Mouse (Mus musculus): ENCODE data around the gene Phf11d.
"Not testable (repeated sequence)": the region's sequence is repeated elsewhere in the genome, so short reads cannot be mapped to it uniquely, and the experiment has no call there.

Phf11d gene

DNA sequence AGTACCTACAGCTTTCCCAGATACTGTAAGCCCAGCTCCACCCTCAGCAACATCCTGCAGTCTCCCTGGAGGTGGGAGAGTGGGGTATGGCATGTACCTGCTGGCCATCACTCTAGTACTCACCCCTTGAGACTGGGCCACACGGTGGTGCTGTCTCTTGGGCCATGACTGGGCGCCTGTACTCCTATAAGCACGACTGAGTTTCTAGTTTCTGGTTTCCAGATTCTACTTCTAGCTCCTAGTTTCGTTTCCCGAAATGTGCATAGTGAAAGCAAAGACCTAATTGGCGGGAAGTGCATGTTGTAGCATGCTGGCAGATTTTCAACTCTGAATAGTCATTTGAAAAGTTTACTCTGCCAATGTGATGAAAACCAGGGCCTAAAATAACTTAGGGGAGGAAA lies at the start of gene Phf11d:
Phf11d (minus strand) TSS at position 227 of the 401 bp plus-strand sequence.
- peak; percentile 3 to 10 for DNase-seq (ENCODE audit: low spot score in 2 of 2)

GRCm38 (mm10) chr14:59414979-59415378 lies 49.7 kb upstream of the Phf11d start:
- not testable (repeated sequence) for DNase-seq (ENCODE audit: low spot score in 2 of 2)

DNA sequence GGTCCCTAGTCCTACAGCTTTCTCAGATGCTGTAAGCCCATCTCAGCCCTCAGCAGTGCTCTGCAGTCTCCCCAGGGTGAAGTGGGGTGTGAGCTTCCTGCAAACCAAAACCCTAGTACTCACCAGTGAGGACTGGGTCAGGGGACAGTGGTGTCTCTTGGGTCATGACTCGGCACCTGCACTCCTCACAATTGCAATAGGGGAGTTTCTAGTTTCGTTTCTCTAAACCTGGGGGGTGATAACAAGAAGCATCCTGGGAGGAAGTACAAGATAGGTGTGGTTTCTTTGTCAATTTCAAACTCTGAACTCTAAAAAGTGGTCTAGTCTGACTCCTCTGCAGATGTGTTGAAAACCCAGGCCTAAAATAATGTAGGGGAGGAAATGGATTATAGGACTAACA lies 31.7 kb upstream of the Phf11d start:
- DNase-seq (ENCODE audit: low spot score in 2 of 2) = no peak

GRCm38 (mm10) chr14:59395281-59395680 lies 30.0 kb upstream of the Phf11d start, which contains the start of gene Phf11c:
Phf11c (minus strand) TSS chr14:59395381.
- DNase-seq (ENCODE audit: low spot score in 2 of 2) = no peak

DNA sequence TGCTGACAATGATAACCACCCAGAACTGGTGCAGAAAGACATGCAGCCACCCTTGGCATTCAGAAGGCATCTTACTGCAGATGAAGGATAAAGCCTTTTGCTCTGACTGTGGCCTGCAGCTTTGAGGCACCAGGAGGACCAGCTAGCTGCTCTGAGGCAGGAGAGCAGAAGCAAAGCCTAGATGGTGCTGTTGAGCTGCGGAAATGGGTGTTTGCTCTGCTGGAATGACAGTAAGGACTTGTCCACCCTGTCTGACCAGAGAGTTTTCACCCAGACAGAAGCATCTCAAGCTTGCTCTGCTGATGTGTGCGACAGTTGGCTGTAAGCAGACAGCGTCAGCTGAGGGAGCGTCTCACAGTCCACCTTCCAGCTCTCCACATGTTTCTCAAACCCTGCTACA lies 24.9 kb upstream of the Phf11d start:
- DNase-seq (ENCODE audit: low spot score in 2 of 2) = peak; percentile 53 to 59

DNA sequence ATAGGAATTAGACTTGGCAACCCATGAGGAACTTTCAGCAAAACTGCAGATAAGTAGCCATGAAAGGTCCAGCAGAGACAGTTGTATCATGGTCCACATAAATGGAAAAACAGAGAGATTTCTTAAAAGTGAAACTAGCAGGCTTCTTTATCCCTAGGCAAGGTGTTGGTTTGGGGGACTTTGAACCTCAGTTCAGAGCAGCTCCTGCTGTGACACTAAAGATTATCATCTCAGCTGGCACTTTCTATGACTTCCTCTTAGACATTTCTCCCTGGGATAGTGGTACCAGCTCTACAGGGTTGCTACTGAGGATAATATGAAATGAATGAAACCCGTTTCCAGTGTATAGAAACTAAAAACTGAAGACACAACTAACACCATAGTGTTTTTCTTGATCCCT lies 24.3 kb upstream of the Phf11d start:
- DNase-seq (ENCODE audit: low spot score in 2 of 2) = no peak

GRCm38 (mm10) chr14:59370348-59371068 lies 5.2 kb upstream of the Phf11d start:
- no peak for DNase-seq (ENCODE audit: low spot score in 2 of 2)

DNA sequence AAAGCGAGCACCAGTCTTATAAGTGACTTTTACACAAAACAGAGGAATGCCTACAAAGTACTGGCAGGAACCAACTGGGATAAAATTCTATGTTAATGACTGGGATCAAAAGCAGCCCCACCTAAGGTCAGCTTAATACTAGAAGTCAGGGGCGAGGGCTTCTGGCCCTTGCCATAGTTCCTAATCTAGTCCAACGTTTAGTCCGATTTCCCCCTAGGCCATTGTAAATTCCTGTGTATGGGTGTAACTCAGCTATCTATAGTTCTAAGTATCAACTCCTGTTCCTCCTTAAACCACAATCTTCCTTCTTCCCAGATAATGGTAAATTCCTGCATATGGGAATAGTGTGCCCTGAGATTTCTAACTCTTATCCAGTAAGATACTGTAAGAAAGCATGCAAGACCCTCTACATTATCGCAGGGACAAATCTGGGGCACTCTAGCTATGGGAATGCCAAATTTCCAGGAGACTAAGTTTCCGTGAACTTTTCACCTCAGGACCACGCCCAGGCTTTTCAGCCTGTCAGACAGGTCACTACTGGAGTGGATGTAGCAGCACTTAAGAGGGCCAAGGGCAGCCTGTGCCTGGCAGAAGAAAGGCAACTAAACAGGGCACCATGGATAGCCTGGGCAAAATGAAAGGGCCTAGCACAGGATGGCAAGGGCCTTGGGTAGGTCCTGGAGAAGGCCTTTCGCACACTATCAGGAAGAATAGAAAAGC lies 1.3 kb upstream of the Phf11d start:
- no peak for DNase-seq (ENCODE audit: low spot score in 2 of 2)

DNA sequence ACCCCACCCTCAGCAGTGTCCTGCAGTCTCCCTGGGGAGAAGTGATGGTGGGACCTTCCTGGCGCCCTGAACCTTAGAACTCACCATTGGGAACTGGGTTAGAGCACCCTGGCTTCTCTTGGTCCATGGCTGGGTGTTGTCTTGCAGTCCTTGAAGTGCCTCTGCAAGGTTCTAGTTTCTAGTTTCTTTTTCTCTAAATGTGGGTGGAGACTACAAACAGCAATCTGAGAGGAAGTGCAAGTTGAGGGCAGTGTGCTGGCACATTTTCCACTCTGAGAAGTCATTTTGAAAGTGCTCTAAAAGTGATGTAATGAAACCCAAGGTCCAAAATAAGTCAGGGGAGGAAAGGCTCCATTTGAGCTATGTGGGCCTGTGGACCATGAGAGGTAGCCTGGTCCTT lies 24.1 kb downstream of the Phf11d start, which contains the start of gene Phf11b:
Phf11b (minus strand) TSS at position 163 of the 400 bp plus-strand sequence.
- not testable (repeated sequence) for DNase-seq (ENCODE audit: low spot score in 2 of 2)

DNA sequence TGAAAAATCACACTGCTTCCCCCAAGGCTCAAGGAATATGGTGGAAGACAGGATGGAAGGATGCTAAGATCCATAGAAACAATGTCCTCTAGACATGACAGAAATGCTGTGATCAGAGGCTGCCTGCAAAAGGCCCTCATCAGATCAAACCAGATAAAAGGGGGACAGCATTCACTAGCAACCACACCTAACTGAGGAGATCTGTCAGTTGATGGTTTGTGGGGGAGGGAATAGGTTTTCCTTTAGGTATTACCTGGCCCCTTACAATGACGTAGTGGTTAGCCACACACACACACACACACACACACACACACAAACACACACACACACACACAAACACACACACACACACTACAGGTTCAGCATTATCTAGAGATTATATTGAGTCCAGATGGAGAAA lies 25.7 kb downstream of the Phf11d start:
- DNase-seq (ENCODE audit: low spot score in 2 of 2) = no peak

- DNase-seq (ENCODE audit: low spot score in 2 of 2) = not testable (repeated sequence)
Observed at GRCm38 (mm10) chr14:59336056-59336455, 29.2 kb downstream of the Phf11d start.

DNA sequence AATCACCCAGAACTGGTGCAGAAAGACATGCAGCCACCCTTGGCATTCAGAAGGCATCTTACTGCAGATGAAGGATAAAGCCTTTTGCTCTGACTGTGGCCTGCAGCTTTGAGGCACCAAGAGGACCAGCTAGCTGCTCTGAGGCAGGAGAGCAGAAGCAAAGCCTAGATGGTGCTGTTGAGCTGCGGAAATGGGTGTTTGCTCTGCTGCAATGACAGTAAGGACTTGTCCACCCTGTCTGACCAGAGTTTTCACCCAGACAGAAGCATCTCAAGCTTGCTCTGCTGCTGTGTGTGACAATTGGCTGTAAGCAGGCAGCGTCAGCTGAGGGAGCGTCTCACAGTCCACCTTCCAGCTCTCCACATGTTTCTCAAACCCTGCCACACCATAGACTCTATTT lies 34.8 kb downstream of the Phf11d start:
- peak; percentile 41 to 45 for DNase-seq (ENCODE audit: low spot score in 2 of 2)

GRCm38 (mm10) chr14:59319970-59320369 lies 45.3 kb downstream of the Phf11d start:
- not testable (repeated sequence) for DNase-seq (ENCODE audit: low spot score in 2 of 2)

DNA sequence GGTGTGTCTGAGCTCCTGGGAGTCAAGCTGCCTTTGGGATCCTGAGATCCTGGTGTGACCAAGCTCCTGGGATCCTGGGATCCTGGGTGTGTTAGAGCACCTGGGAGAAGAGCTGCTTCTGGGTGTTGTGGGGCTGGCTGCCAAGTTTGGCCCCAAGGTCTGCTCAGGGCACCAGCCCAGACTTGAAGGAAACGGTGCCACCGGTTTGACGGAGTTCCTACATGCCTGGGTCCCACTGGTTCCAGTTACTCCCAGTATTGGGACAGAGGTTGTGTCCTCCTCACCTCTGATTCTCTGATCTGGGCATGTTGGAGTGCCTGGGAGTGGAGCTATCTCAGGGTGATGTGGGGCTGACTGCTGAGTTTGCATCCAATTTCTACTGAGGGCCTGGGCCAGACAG lies 46.2 kb downstream of the Phf11d start:
- not testable (repeated sequence) for DNase-seq (ENCODE audit: low spot score in 2 of 2)

Measured in right cerebral cortex, adult 2 months (tissue).